Mouse (Mus musculus) E14TG2a.4 (cell line): ENCODE measurements around the gene Abraxas2.
A peak's percentile ranks its signal among the peaks of the same experiment; 100 is the strongest.

Experiments
- H3K27me3 ChIP-seq: 2 replicates; pipeline ENCODE4 v1.6.1; 2014; ENCODE audit warnings: low read length, control low read depth; ENCODE audit not compliant: insufficient read depth
- H3K36me3 ChIP-seq: 2 replicates; pipeline ENCODE4 v1.6.1; 2014; ENCODE audit warnings: low read length, control low read depth; ENCODE audit not compliant: insufficient read depth
- H3K4me1 ChIP-seq: replicated peaks from 2 replicates; pipeline ENCODE4 v1.6.1; 2014; ENCODE audit warnings: low read depth, low read length, control low read depth
- H3K4me3 ChIP-seq: replicated peaks from 2 replicates; pipeline ENCODE4 v1.5.1; 2014; ENCODE audit warnings: mild to moderate bottlenecking, low read length
- H3K9me3 ChIP-seq: 2 replicates; pipeline ENCODE4 v1.6.1; 2014; ENCODE audit warnings: low read length, control low read depth
- CTCF ChIP-seq: conservative IDR thresholded peaks from 2 replicates; pipeline ENCODE4 v1.5.1; 2014; ENCODE audit warnings: low read length
- NANOG ChIP-seq: IDR thresholded peaks from 2 replicates; pipeline ENCODE4 v1.6.1; 2014; ENCODE audit warnings: borderline replicate concordance, low read length, mixed read lengths
- POU5F1 ChIP-seq: IDR thresholded peaks from 2 replicates; pipeline ENCODE4 v1.6.1; 2014; ENCODE audit warnings: low read length, borderline replicate concordance

Abraxas2 gene

DNA sequence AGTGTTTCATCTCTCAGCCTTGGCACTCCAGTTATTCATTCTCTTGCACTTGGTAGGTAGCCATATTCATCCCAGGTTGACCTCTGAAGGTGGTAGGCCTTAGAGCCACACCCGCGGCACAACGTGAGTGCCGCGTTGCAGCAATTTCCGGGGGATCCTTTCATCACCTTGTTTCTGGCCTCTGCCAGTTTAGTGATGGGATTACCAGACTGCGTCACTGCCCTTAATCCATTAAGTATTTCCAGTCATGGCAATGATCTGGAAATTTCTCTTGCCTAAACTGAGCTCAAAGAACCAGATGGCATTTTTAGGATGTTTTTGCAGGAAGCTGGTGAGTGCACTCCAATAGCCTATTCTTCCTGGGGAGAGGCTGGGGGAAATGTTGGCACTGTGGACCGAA is 30.7 kb downstream of the Abraxas2 start:
- peaks cover 9% of the 10 kb centered on the region for H3K36me3 ChIP-seq

GRCm38 (mm10) chr7:132890201-132890600 is 31.2 kb downstream of the Abraxas2 start:
- Histone ChIP-seq H3K9me3 (peaks cover 9% of the 10 kb centered on the region), H3K27me3 (peaks cover 4% of the 10 kb centered on the region; the same call in 1 of the 2 replicates), H3K4me1 (peaks cover under 1% of the 10 kb centered on the region; the same call in 1 of the 2 replicates), H3K4me3 (no peak overlapping the region), H3K36me3 (peaks cover 5% of the 10 kb centered on the region)
- no peak for TF ChIP-seq NANOG
- TF ChIP-seq CTCF = no peak
- TF ChIP-seq POU5F1 = no peak

More for the DNA sequence above, 30.7 kb downstream of the Abraxas2 start:
- peaks cover 9% of the 10 kb centered on the region for H3K9me3 ChIP-seq
- H3K4me3 ChIP-seq = no peak overlapping the region
- H3K4me1 ChIP-seq = no peaks in the 10 kb centered on the region
- peaks cover 4% of the 10 kb centered on the region; the same call in 1 of the 2 replicates for H3K27me3 ChIP-seq
- TF ChIP-seq NANOG (no peak), CTCF (no peak), POU5F1 (no peak)

DNA sequence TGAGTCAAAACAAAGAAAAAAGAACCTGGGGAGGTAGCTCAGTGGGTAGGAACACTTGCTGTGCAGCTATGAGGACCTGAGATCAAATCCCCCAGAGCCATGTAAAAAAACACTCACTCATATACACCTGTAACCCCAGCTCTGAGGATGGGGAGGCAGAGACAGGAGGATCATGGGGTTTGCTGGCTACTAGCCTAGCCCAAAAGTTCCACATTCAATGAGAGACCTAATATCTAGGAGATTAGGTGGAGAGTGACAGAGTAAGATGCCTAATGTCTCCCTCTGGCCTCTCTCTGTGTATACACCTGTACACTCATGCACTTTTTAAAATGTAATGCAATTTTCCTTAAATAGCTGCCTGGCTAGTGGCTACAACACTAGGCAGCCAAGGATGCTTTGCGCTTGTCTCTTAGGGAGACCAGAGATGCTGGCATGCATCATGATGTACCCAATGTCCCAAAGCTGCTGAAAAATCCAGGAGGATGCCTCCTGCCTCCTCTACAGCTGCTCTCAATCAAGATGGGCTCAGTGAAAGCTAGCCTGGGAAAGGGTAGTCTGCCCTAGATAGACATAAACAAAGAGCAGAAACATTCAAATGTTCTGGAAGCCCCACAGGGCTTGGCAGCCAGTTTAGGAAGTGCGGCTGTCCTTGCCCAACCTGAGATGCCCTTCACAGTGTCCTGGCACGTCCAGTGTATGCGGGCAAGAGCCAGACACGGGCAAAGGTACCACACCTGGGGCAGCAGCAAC is 32.7 kb downstream of the Abraxas2 start:
- TF ChIP-seq CTCF (no peak), NANOG (no peak), POU5F1 (no peak)
- Histone ChIP-seq H3K27me3 (peaks cover 4% of the 10 kb centered on the region; the same call in 1 of the 2 replicates), H3K36me3 (no peaks in the 10 kb centered on the region), H3K4me3 (no peak overlapping the region), H3K4me1 (peaks cover 16% of the 10 kb centered on the region), H3K9me3 (peaks cover 9% of the 10 kb centered on the region)

GRCm38 (mm10) chr7:132892311-132892661 is 33.3 kb downstream of the Abraxas2 start:
- no peaks in the 10 kb centered on the region for H3K36me3 ChIP-seq
- no peak overlapping the region for H3K4me3 ChIP-seq
- H3K27me3 ChIP-seq = peaks cover 4% of the 10 kb centered on the region; the same call in 1 of the 2 replicates
- H3K9me3 ChIP-seq = peaks cover 9% of the 10 kb centered on the region
- TF ChIP-seq NANOG (no peak), POU5F1 (no peak), CTCF (no peak)
- H3K4me1 ChIP-seq = peaks cover 20% of the 10 kb centered on the region

- Histone ChIP-seq H3K9me3 (peaks cover 10% of the 10 kb centered on the region), H3K36me3 (no peaks in the 10 kb centered on the region), H3K4me1 (peaks cover 20% of the 10 kb centered on the region), H3K27me3 (peaks cover 4% of the 10 kb centered on the region; the same call in 1 of the 2 replicates), H3K4me3 (no peak overlapping the region)
- TF ChIP-seq POU5F1 = no peak
- TF ChIP-seq NANOG = no peak
- no peak for TF ChIP-seq CTCF
Measured at GRCm38 (mm10) chr7:132892806-132893205, 33.8 kb downstream of the Abraxas2 start.

- TF ChIP-seq POU5F1 (no peak), NANOG (no peak), CTCF (no peak)
- H3K9me3 ChIP-seq = peaks cover 12% of the 10 kb centered on the region
- H3K4me3 ChIP-seq = no peak overlapping the region
- H3K27me3 ChIP-seq = peaks cover 4% of the 10 kb centered on the region; the same call in 1 of the 2 replicates
- no peaks in the 10 kb centered on the region for H3K36me3 ChIP-seq
- H3K4me1 ChIP-seq = peaks cover 20% of the 10 kb centered on the region
Measured at GRCm38 (mm10) chr7:132893336-132893735, 34.3 kb downstream of the Abraxas2 start.

- no peak overlapping the region for H3K4me3 ChIP-seq
- TF ChIP-seq NANOG = no peak
- no peak for TF ChIP-seq POU5F1
- TF ChIP-seq CTCF = no peak
- H3K4me1 ChIP-seq = peaks cover 20% of the 10 kb centered on the region
- peaks cover 4% of the 10 kb centered on the region for H3K9me3 ChIP-seq
- H3K36me3 ChIP-seq = no peaks in the 10 kb centered on the region
- peaks cover 4% of the 10 kb centered on the region; the same call in 1 of the 2 replicates for H3K27me3 ChIP-seq
Measured at GRCm38 (mm10) chr7:132894841-132895555, 36.0 kb downstream of the Abraxas2 start.

DNA sequence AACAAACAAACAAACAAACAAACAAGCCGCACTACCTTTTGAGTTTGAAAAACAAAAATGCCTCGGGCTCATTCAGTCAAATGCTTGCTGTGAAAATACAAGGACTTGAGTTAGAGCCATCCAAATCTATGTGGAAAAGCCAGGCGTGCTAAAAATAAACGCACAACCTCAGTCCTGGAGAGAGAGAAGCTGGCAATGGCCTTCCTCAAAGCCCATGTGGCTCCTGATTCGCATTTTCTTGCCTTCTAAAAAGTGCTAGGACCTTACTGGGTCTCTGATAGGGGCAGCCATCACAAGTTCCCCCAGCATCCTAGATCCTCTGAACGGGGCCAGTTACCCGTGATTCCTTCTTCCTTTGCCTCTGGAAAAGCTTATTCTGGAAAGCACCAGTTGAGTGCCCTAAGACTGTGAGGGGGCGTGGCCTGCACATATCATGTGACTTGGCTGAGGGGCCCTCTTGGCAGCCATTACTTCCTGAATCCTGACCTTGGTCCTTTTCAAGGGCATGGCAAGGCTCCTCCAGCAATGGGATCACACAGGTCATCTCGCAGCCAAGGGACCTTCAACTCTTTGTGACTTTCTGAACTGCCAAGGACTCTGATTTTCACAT is 37.3 kb downstream of the Abraxas2 start:
- 0 out of 2 replicates have a peak, but pooled peaks cover 2% of the 10 kb centered on the region for H3K9me3 ChIP-seq
- TF ChIP-seq NANOG = no peak
- no peak for TF ChIP-seq CTCF
- no peak for TF ChIP-seq POU5F1

More for the DNA sequence above, 37.3 kb downstream of the Abraxas2 start:
- H3K36me3 ChIP-seq = no peaks in the 10 kb centered on the region
- peaks cover 20% of the 10 kb centered on the region for H3K4me1 ChIP-seq
- peak overlapping the region; percentile 43 for H3K4me3 ChIP-seq
- peaks cover 8% of the 10 kb centered on the region; the same call in 1 of the 2 replicates for H3K27me3 ChIP-seq
